Mouse (Mus musculus): ENCODE measurements at regions not wholly inside any gene's neighbourhood (a gene's known extent, or its start where the extent isn't known, plus 50 kb on each side); places are given as distances from the start of the nearest gene placed in this dataset.

DNA sequence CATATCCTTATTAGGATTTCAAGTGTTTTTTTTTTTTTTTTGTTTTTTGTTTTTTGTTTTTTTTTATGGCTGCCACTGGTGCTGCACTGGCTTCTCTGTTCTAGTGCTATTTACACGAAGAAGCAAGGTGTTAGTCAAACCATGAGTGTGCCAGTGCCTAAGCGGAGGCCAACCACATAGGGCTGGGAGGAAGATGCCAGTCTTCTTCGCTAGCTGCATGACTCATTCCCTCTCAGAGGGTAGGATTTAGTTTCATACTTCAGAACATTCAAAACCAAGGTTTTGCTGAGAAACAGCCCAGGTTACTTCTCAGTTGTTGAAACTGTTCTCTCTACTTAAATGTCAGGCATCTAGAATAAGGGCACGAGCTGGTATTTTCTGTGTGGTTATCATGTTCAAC lies 72.6 kb downstream of the Icos start:
- DNase-seq (ENCODE audit: low spot score), result no peak

GRCm38 (mm10) chr1:61053676-61054075 lies 75.9 kb downstream of the Icos start:
- no peak for DNase-seq (ENCODE audit: low spot score)

DNA sequence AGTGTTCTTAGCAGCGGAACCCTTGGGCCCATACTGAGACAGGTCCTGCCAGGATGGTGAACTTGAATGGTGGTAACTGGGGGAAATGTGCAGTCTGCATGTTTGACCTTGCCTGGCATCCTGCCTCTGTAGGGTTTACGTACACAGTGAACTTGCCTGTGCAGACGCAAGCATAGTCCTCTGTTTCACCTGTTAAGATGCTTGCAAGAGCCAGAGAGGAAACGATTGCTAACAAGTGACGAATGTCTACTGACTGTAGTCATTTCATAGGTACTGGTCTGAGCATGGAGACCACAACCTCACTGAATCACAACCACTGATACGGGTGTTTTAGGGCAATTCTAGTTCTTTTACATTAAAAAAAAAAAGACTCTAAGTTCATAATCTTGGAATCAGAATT lies 76.7 kb downstream of the Icos start:
- no peak for DNase-seq (ENCODE audit: low spot score)

DNA sequence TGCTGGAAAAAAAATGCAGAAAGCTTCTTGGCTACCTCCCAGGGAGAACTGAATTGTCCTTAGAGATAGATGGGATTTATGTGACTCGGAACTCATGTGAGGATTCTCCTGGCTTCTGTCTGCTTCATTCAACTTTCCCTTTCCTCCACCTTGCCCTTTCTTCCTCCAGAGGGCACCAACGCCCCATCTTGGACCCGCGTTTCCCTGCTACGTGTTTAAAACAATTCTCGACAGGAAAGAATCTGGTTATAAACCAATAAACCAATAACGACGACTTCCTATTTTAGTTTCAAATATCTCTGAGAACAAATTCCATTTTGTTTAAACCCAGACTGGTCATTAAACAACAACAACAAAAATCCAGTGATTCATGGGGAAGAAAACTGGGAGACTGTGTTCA lies 77.4 kb downstream of the Icos start:
- DNase-seq (ENCODE audit: low spot score), result no peak

GRCm38 (mm10) chr1:61059910-61060536 lies 82.3 kb downstream of the Icos start:
- DNase-seq (ENCODE audit: low spot score), result no peak

DNA sequence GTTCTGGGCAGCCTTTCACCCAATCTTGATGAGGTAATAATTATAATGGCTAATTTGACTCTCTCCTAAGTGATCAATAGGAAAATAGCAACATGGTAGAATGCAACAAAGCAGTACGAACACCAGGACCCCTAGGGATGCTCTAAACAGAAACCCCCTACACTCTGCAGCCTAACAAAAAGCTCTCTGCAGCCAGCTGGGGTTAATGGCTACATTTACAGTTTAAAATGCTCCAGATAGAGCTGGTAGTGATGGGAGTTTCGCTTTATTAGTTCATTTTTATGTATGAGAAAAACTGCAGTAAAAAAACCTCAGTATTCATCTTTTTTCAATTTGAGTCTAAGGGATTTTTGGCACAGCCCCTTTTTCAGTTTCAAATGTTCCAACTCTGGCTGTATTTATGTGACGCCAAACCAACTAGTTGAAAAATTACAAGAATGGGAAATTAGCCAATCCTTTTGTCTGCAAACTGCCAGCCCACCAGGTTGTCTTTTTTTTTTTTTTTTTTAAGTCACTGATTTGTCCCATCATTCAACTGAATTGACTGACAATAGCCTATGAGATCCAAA lies 84.2 kb downstream of the Icos start:
- DNase-seq (ENCODE audit: low spot score), result no peak

DNA sequence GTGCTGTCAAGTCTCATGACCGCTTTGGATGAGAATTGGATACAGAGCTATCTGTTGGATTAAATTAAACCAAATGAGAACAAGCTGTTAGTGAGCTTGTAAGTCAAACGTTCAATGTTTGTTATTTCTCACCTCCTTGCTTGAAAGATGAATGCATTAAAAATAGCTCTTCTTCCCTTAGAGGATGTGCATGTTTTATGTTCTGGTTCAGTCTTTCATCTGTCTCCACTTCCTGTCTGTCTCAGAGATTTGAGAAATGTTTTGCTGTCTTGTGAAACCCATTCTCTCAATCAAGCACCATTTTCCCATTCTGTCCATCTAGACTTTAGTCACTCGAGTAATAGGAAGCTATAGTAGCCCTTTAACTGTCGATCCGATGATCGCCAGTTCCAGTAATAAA lies 90.4 kb downstream of the Icos start:
- DNase-seq (ENCODE audit: low spot score), result no peak

DNA sequence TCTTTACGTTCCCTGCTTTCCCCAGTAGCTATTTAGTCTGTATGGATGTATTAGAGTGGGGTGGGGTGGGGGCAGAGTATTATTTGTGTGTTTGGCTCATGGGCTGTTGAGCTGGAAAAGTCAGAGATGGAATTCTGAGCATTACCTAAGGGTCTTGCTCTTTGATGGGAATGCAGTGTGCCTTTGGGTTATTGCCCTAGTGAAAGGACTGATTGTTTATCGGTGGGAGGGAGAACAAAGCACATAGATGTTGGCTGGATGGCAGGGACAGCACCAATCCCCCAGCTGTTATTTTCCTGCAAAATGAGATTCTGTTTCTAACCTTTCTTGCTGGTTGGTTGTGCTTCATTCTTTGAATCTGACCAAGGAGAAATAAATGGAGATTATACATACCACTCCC lies 96.4 kb downstream of the Icos start:
- no peak for DNase-seq (ENCODE audit: low spot score)

DNA sequence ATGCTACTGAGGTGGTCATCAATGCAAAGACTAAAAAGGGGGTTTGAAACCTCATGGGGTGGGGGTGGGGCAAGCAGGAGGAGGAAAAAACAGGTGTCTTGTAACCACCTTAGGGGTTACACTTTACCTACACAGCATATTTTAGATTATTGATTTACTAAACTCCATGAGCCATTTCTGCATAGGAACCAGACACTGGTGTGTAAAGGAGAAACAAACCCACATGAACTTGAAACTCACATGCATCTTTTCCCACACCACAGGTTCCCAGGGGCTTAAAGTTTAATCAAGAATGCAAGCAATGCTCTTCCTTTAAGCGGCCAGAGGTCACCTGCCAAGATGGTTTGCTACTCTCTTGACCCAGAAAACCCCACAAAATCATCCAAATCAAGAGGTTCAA lies 97.6 kb downstream of the Icos start:
- no peak for DNase-seq (ENCODE audit: low spot score)

DNA sequence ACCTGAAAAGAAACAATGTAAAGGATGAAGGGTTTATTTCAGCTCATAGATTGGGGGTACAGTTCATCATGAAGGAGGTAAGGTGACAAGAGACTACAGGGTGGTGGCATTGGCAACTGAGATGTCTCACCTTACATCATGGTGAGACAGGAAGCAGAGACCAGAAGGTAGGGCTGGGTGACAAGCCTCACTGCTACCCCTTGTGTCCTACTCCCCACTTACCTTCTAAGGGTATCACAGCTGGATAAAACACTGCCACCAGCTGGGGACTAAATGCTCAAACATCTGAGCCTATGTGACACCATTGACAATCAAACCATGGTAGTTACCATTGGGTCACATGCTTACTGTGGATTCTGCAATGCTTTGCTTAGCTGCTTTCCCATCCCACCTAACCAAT lies 107.0 kb downstream of the Icos start:
- no peak for DNase-seq (ENCODE audit: low spot score)

DNA sequence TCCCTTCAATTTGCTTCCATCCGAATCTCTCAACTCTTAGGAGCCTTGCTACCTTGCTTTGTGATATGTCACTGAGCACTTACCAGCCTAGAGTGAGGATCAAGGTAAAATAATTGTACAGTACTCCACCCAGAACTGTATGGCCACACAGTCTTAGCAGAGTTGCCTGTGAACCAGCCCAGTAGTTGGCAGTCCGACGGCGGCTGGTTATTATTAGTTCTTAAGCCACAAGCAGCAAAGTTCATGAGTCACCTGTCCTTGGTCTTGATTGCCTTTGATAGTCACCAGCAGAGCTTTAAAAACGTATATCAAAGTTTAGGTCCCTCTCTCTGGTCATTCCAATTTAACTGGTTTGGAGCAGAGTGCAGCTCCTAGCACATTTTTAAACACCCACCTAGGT lies 109.1 kb downstream of the Icos start:
- DNase-seq (ENCODE audit: low spot score), result no peak

- DNase-seq (ENCODE audit: low spot score), result no peak
Measured at GRCm38 (mm10) chr1:61090801-61091200, 113.1 kb downstream of the Icos start.

- no peak for DNase-seq (ENCODE audit: low spot score)
Measured at GRCm38 (mm10) chr1:61095481-61096165, 117.9 kb downstream of the Icos start.

- no peak for DNase-seq (ENCODE audit: low spot score)
Measured at GRCm38 (mm10) chr1:61099341-61099740, 121.6 kb downstream of the Icos start.

DNA sequence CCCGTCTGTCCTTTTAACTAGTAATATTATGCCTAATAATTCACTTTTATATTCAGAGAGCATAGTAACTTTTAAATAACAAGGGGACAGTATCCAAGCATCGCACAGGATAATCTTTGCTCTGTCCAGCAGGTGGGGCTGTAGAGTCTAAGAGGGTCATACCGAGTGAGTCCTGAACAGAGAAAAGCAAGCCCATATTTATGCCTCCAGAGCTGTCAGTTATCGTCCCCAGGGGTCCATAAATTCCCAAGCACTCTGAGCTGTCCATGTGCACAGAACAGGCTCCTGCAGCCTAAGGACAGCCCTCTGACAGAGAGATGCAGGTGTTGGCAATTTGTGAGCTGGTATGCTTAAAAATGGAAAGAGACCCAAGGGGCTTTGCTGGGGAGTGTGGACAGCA lies 124.0 kb downstream of the Icos start:
- peak; percentile 6 for DNase-seq (ENCODE audit: low spot score)

DNA sequence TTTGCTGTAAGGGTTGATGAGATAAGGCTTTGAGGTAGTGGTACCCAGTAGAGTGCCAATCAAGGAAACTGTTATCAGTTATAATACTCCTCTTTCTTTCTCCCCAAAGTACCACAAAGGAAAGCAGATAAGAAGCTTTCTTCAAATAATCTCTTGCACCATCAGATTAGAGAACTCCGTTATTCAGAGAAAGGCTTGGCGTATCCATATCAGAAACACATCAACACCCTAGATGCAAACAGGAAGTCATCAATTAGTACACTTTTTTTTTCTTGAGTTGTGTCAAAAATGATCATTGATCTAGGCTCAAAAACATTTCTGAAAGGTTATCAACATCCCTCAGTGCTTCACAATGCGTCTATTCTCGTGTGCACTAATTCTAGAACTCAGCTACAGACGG lies 124.6 kb downstream of the Icos start:
- no peak for DNase-seq (ENCODE audit: low spot score)

- no peak for DNase-seq (ENCODE audit: low spot score)
Measured at GRCm38 (mm10) chr1:61103581-61103980, 125.9 kb downstream of the Icos start.

DNA sequence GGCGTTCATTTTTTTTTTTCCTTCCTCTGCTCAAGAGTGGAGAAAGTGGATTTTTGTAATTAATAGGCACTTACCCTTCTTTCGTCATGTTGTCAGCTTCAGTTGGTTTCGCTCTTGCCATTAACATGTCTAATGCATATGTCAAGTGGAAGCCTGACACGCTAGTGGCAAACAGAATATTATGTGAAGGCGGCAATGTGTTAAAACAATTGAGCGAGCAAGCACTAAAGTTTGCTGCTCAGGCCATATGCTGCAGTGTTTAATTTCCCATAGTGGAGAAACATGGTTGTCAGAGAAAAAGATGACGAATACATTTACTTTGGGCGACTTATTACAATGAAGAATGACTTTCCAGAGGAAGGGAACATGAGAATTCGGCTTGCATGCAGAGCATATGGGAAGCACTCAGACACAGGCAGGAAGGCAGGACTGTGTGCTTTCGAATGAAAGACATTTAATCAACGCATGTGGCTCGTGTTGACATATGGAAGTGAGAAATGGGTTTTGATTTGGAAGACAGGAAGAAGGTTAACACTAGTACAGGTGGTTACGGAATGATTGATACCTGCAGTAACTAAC lies 134.1 kb downstream of the Icos start:
- no peak for DNase-seq (ENCODE audit: low spot score)

DNA sequence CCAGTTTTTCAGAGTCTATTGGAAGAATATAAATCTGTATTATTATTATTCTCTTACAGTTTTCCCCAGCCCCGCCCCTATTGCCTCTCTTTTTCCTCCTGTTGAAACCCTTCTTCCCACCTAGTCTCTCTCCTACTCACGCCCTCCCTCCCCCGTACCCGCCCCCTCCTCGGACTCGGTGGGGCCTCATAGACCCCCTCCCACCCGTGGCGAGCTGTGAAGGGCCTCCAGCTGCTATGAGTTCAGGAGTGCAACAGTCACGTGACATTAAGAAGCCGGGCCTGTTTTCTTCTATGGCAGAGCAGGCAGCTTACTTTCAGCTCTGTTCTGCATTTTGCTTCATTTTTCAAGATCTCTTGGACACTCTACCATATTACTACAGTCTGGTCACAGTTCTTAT lies 139.8 kb downstream of the Icos start:
- no peak for DNase-seq (ENCODE audit: low spot score)

DNA sequence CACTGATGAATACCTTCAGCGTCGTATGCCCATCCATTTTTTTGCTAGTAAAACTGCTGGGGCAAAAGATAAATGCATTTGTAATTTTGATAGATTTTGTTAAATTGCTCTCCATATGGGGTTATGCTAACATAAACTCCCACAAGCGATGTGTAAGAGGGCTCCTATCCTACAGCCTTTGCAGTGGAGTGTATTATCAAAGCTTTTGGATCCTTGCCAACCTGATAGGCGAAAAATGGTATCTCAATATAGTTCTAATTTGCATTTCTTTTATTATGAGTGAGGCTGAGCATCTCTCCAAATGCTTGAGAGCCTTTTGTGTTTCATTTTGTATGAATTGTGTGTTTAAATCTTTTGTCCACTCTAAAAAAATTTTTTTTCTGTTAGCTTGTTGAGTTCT lies 140.3 kb downstream of the Icos start:
- no peak for DNase-seq (ENCODE audit: low spot score)

DNA sequence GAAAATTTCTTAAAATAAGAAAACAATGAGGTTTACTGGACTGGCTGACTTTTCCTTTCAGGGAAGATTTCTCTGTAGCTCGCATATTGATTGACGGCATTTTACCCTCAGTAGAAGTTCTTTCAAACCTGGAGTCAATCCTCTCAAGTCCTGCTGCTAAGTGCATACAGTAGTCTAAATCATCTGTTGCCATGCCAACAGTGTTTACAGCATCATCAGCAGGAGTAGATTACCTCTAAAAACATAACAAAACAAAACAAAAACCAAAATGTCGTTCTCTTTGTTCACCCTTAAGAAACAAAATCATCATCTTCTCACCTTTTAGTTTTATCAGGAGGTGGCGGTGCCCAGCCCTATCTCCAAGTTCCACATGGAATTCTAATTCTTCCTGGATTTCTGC lies 143.8 kb downstream of the Icos start:
- no peak for DNase-seq (ENCODE audit: low spot score)

- DNase-seq (ENCODE audit: low spot score), result no peak
Measured at GRCm38 (mm10) chr1:61125127-61125526, 147.4 kb downstream of the Icos start.
